Mouse (Mus musculus) olfactory bulb, adult 2 months (tissue): Measurements from ENCODE around the gene Nup62.
"Not testable (repeated sequence)": the region's sequence is repeated elsewhere in the genome, so short reads cannot be mapped to it uniquely, and the experiment has no call there.

Experiments
- CTCF ChIP-seq: fragments of 200-500 bp; IDR thresholded peaks from 2 replicates; pipeline ENCODE4 v1.5.1; 2012; ENCODE audit warnings: low read depth, mild to moderate bottlenecking, low read length, moderate library complexity; ENCODE audit not compliant: insufficient read depth
- POLR2A ChIP-seq: fragments of 200-500 bp; IDR thresholded peaks from 2 replicates; pipeline ENCODE4 v1.6.1; 2012; ENCODE audit warnings: mild to moderate bottlenecking, low read depth, low read length, moderate library complexity; ENCODE audit not compliant: insufficient read depth

DNA sequence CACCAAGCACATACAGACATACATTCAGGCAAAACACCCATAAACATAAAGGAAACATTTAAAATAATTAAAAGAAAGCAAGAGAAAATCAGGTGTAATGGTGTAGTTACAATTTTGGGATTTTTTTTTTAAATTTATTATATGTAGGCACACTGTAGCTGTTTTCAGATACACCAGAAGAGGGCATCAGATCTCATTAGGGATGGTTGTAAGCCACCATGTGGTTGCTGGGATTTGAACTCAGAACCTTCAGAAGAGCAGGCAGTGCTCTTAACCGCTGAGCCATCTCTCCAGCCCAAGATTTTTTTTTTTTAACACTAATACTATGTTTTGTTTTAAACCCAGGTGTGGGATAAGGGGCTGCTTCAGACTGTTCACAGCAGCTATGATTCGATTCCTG lies 55.9 kb downstream of the Nup62 start:
- TF ChIP-seq POLR2A, CTCF: not testable (repeated sequence)
